Mouse (Mus musculus) midbrain, embryonic 14.5 days (tissue): ENCODE data around the gene 1110059E24Rik. TPM values are rescaled to one million over a fixed set of nuclear protein-coding genes. Genes with fewer than 3 reads are reported as not detected.

Experiments
- polyA plus RNA-seq: library from polyadenylated mRNA; unstranded; fragments of >200 nt; fragmentation: Nextera tagmentation; extraction: Ambion mirVana; gene quantifications from 2 replicates; pipeline ENCODE4 v1.2.1, GENCODE M21; 2014

1110059E24Rik gene
- polyA plus RNA-seq, 1 experiment from 2014 or later = 62.3 TPM

Other genes with a start within 250 kb of the 1110059E24Rik start
- gene Gda, start 179.5 kb downstream of the 1110059E24Rik start, polyA plus RNA-seq = 0.13 and 0.20 TPM in 2 replicates
- gene Abhd17b, start 209 bp upstream of the 1110059E24Rik start, polyA plus RNA-seq = 45.9 and 54.3 TPM in 2 replicates
- 32.5 and 53.9 TPM in 2 replicates for gene Cemip2, start 125.4 kb upstream of the 1110059E24Rik start, polyA plus RNA-seq